Mouse (Mus musculus) myocyte (in vitro differentiated cells): ENCODE results near the gene Stam2. TPM values are rescaled to one million over a fixed set of nuclear protein-coding genes. Genes with fewer than 3 reads are reported as not detected.

ENCODE experiments used
- H3K27me3 ChIP-seq: one replicate; pipeline ENCODE4 v1.6.1; 2011; ENCODE audit not compliant: control insufficient read depth, insufficient read depth, insufficient read length
- H3K36me3 ChIP-seq: one replicate; pipeline ENCODE4 v1.6.1; 2011; ENCODE audit not compliant: control insufficient read depth, insufficient read depth
- H3K4me2 ChIP-seq: one replicate; pipeline ENCODE4 v1.6.1; 2011; ENCODE audit warnings: low read depth, control low read depth
- H3K4me3 ChIP-seq: one replicate; pipeline ENCODE4 v1.5.1; 2011; ENCODE audit warnings: mild to moderate bottlenecking, control low read depth, moderate library complexity
- H3K79me2 ChIP-seq: one replicate; pipeline ENCODE4 v1.6.1; 2011; ENCODE audit not compliant: control insufficient read depth, insufficient read depth
- H3ac ChIP-seq: one replicate; pipeline ENCODE4 v1.6.1; 2011; ENCODE audit not compliant: control insufficient read depth, insufficient read length
- CEBPB ChIP-seq: IDR thresholded peaks from 2 replicates; pipeline ENCODE4 v1.6.1; 2011; ENCODE audit warnings: mild to moderate bottlenecking, moderate library complexity; ENCODE audit not compliant: poor library complexity, insufficient read depth, severe bottlenecking
- E2F4 ChIP-seq: IDR thresholded peaks from one replicate; pipeline ENCODE4 v1.6.1; 2011; ENCODE audit warnings: mild to moderate bottlenecking, control low read depth, moderate library complexity; ENCODE audit not compliant: insufficient read depth
- MAX ChIP-seq: IDR thresholded peaks from one replicate; pipeline ENCODE4 v1.6.1; 2011; ENCODE audit warnings: low read depth, mild to moderate bottlenecking, control low read depth
- MYOD1 ChIP-seq, 3 experiments: IDR thresholded peaks; one replicate each; pipeline ENCODE4 v1.6.1; 2011; ENCODE audit warnings: control low read depth in 2 of 3, low read depth in 2 of 3, mild to moderate bottlenecking in 2 of 3, moderate library complexity in 1 of 3; ENCODE audit not compliant: insufficient read length in 2 of 3, control insufficient read depth in 1 of 3
- MYOG ChIP-seq, 3 experiments: IDR thresholded peaks; one replicate each; pipeline ENCODE4 v1.6.1; 2011; ENCODE audit warnings: control low read depth in 2 of 3, low read depth in 2 of 3, mild to moderate bottlenecking in 2 of 3; ENCODE audit not compliant: insufficient read length in 2 of 3, control insufficient read depth in 1 of 3, insufficient read depth in 1 of 3
- POLR2A ChIP-seq: IDR thresholded peaks from one replicate; pipeline ENCODE4 v1.6.1; 2011; ENCODE audit warnings: low read depth, mild to moderate bottlenecking, control low read depth, moderate library complexity; ENCODE audit not compliant: insufficient read length
- POLR2AphosphoS2 ChIP-seq: IDR thresholded peaks from one replicate; pipeline ENCODE4 v1.6.1; 2011; ENCODE audit warnings: low read depth, control low read depth; ENCODE audit not compliant: insufficient read length
- REST ChIP-seq: IDR thresholded peaks from one replicate; pipeline ENCODE4 v1.6.1; 2011; ENCODE audit warnings: mild to moderate bottlenecking, control low read depth, moderate library complexity; ENCODE audit not compliant: insufficient read depth, insufficient read length
- SRF ChIP-seq: IDR thresholded peaks from one replicate; pipeline ENCODE4 v1.6.1; 2011; ENCODE audit warnings: low read depth; ENCODE audit not compliant: control insufficient read depth, insufficient read length
- TCF12 ChIP-seq: IDR thresholded peaks from one replicate; pipeline ENCODE4 v1.6.1; 2011; ENCODE audit warnings: mild to moderate bottlenecking, control low read depth; ENCODE audit not compliant: poor library complexity, insufficient read depth, severe bottlenecking
- TCF3 ChIP-seq: IDR thresholded peaks from one replicate; pipeline ENCODE4 v1.6.1; 2011; ENCODE audit warnings: low read depth, control low read depth; ENCODE audit not compliant: insufficient read length
- USF1 ChIP-seq: IDR thresholded peaks from one replicate; pipeline ENCODE4 v1.6.1; 2011; ENCODE audit warnings: low read depth, mild to moderate bottlenecking, control low read depth, moderate library complexity
- polyA plus RNA-seq: library from polyadenylated mRNA; unstranded; fragments of >200 nt; fragmentation: generic; extraction: Trizol; gene quantifications from one replicate; pipeline ENCODE4 v1.2.1, GENCODE M21; 2012; ENCODE audit warnings: missing spikeins

The Stam2 gene
- polyA plus RNA-seq, 1 experiment = 20.1 TPM

- Histone ChIP-seq H3K79me2 (no peaks in the 10 kb centered on the region), H3K4me2 (no peak overlapping the region), H3K36me3 (no peaks in the 10 kb centered on the region), H3K27me3 (no peaks in the 10 kb centered on the region), H3ac (no peak overlapping the region), H3K4me3 (no peak overlapping the region)
- TF ChIP-seq MAX (no peak), E2F4 (no peak), USF1 (no peak), MYOD1 (IDR thresholded peaks at IDR 0.05; ENCODE audit: control insufficient read depth in 1 of 3, insufficient read length in 2 of 3, low read depth in 2 of 3) (no peak), SRF (no peak), TCF12 (no peak), CEBPB (no peak), MYOG (IDR thresholded peaks at IDR 0.05; ENCODE audit: control insufficient read depth in 1 of 3, insufficient read depth in 1 of 3, insufficient read length in 2 of 3, low read depth in 2 of 3) (no peak), POLR2A (no peak), REST (no peak), TCF3 (no peak), POLR2AphosphoS2 (no peak)
Observed at GRCm38 (mm10) chr2:52762529-52762928, 20.4 kb upstream of the Stam2 start.

GRCm38 (mm10) chr2:52758627-52759026 is 16.5 kb upstream of the Stam2 start:
- Histone ChIP-seq H3K79me2 (no peaks in the 10 kb centered on the region), H3K4me3 (no peak overlapping the region), H3K36me3 (no peaks in the 10 kb centered on the region), H3K4me2 (no peak overlapping the region), H3K27me3 (no peaks in the 10 kb centered on the region), H3ac (no peak overlapping the region)
- no peak for TF ChIP-seq MAX
- TF ChIP-seq CEBPB = no peak

GRCm38 (mm10) chr2:52756691-52757090 is 14.6 kb upstream of the Stam2 start:
- TF ChIP-seq USF1 = no peak
- no peak for TF ChIP-seq CEBPB
- no peak for TF ChIP-seq SRF
- no peak for TF ChIP-seq REST
- no peak for TF ChIP-seq MYOG (IDR thresholded peaks at IDR 0.05; ENCODE audit: control insufficient read depth in 1 of 3, insufficient read depth in 1 of 3, insufficient read length in 2 of 3, low read depth in 2 of 3)
- no peak for TF ChIP-seq E2F4
- no peak for TF ChIP-seq MAX
- no peak for TF ChIP-seq TCF3
- no peak for TF ChIP-seq POLR2A
- no peak for TF ChIP-seq POLR2AphosphoS2
- no peak for TF ChIP-seq TCF12
- TF ChIP-seq MYOD1 (IDR thresholded peaks at IDR 0.05; ENCODE audit: control insufficient read depth in 1 of 3, insufficient read length in 2 of 3, low read depth in 2 of 3) = no peak
- H3K79me2 ChIP-seq = no peaks in the 10 kb centered on the region
- no peak overlapping the region for H3K4me3 ChIP-seq
- no peak overlapping the region for H3K4me2 ChIP-seq
- H3K27me3 ChIP-seq = no peaks in the 10 kb centered on the region
- H3ac ChIP-seq = no peak overlapping the region
- H3K36me3 ChIP-seq = no peaks in the 10 kb centered on the region

- Histone ChIP-seq H3K36me3 (no peaks in the 10 kb centered on the region), H3K4me2 (no peak overlapping the region), H3K4me3 (no peak overlapping the region), H3K27me3 (no peaks in the 10 kb centered on the region), H3K79me2 (no peaks in the 10 kb centered on the region), H3ac (no peak overlapping the region)
- TF ChIP-seq MAX (no peak), USF1 (no peak), POLR2AphosphoS2 (no peak), TCF12 (no peak), E2F4 (no peak)
Observed at GRCm38 (mm10) chr2:52753573-52754317, 11.7 kb upstream of the Stam2 start.

- no peak overlapping the region for H3ac ChIP-seq
- H3K4me3 ChIP-seq = no peak overlapping the region
- H3K79me2 ChIP-seq = peaks cover 25% of the 10 kb centered on the region
- TF ChIP-seq MYOG (IDR thresholded peaks at IDR 0.05; ENCODE audit: control insufficient read depth in 1 of 3, insufficient read depth in 1 of 3, insufficient read length in 2 of 3, low read depth in 2 of 3) (no peak), POLR2AphosphoS2 (no peak), POLR2A (no peak), USF1 (no peak), MYOD1 (IDR thresholded peaks at IDR 0.05; ENCODE audit: control insufficient read depth in 1 of 3, insufficient read length in 2 of 3, low read depth in 2 of 3) (no peak), E2F4 (no peak), TCF3 (no peak), CEBPB (no peak), MAX (no peak), REST (no peak), SRF (no peak), TCF12 (no peak)
- H3K27me3 ChIP-seq = no peaks in the 10 kb centered on the region
- H3K4me2 ChIP-seq = no peak overlapping the region
- H3K36me3 ChIP-seq = no peaks in the 10 kb centered on the region
Observed at GRCm38 (mm10) chr2:52744099-52744498, 2.0 kb upstream of the Stam2 start.
